Mouse (Mus musculus) testis, adult 2 months (tissue): ENCODE data around the gene Uba7.

Source experiments
- CTCF ChIP-seq: fragments of 200-500 bp; IDR thresholded peaks from 2 replicates; pipeline ENCODE4 v1.5.1; 2012; ENCODE audit warnings: low read depth, mild to moderate bottlenecking, inconsistent platforms, low read length, moderate library complexity; ENCODE audit not compliant: control insufficient read depth, insufficient read depth, insufficient replicate concordance
- POLR2A ChIP-seq: fragments of 200-500 bp; IDR thresholded peaks from 2 replicates; pipeline ENCODE4 v1.6.1; 2012; ENCODE audit warnings: low read depth, mild to moderate bottlenecking, inconsistent platforms, low read length, moderate library complexity; ENCODE audit not compliant: control insufficient read depth

GRCm38 (mm10) chr9:108032126-108032525, 56.8 kb downstream of the Uba7 start:
- TF ChIP-seq CTCF (no peak), POLR2A (no peak)
